Comparison of ENCODE assay signal across 15 mouse cellular contexts in genomic region chr17:86226635-86227034, GRCm38 (mm10). TPM values are rescaled to one million over a fixed set of nuclear protein-coding genes. Genes with fewer than 3 reads are reported as not detected.
A peak's percentile ranks its signal among the peaks of the same experiment; 100 is the strongest.
DNase-seq lines count a peak whose midpoint lies in the region; ATAC-seq and TF ChIP-seq lines count a peak whose summit lies in the region.
"Had no signal": no experiment of that assay in that cellular context is flagged by ENCODE, and none has a peak within 500 bp of the region (broad histone marks: within the 10 kb centered on the region; RNA-seq: fewer than 3 reads in every experiment).

No protein-coding gene starts in this region.

- DNase-seq in cerebellum, adult 8-10 months, result peak; percentile 41
- DNase-seq in cerebellum, adult 9-11 months, result peak; percentile 51
- no peak for DNase-seq in cerebellum, postnatal 4 days (ENCODE audit: low spot score in 2 of 2)
- no peak for DNase-seq in left cerebral cortex, adult 2 months (ENCODE audit: extremely low spot score in 1 of 2, low spot score in 2 of 2)
- DNase-seq in left cerebral cortex, postnatal 10 days (ENCODE audit: extremely low spot score in 1 of 2, low spot score in 2 of 2), result no peak
- peak; percentile 60 for DNase-seq in brain, adult 2 months (ENCODE audit: low read depth, low spot score)
- no peak for DNase-seq in kidney, adult 9 months
- DNase-seq: adrenal gland, postnatal 25 days; cerebellum, postnatal 36 days; forebrain, postnatal 0 days had no signal

- peak overlapping the region; percentile 41 for H3K27ac ChIP-seq in left cerebral cortex, adult 2 months
- H3K27ac ChIP-seq: embryonic facial prominence, embryonic 10.5 days; embryonic facial prominence, embryonic 12.5 days; forebrain, embryonic 13.5 days; forebrain, embryonic 15.5 days had no signal

- intact Hi-C loops in left cerebral cortex, adult 2 months (cut with DNase I), result no loop called here
- intact Hi-C loops in left cerebral cortex, postnatal 10 days (cut with DNase I), result no loop called here

- no peak for TF ChIP-seq CTCF in left cerebral cortex, adult 2 months (IDR thresholded peaks at IDR 0.05)

- H3K4me3 ChIP-seq in left cerebral cortex, adult 2 months, result no peak overlapping the region
- H3K4me3 ChIP-seq: embryonic facial prominence, embryonic 10.5 days; embryonic facial prominence, embryonic 12.5 days; forebrain, embryonic 13.5 days; forebrain, embryonic 15.5 days had no signal

- ATAC-seq in cerebellum, adult (ENCODE audit: insufficient number of reproducible peaks, low FRiP score, low TSS enrichment), result no peak
- ATAC-seq: forebrain, embryonic 13.5 days; forebrain, embryonic 15.5 days had no signal

RNA-seq across cellular contexts. Expression of gene Prkce, which starts 59.0 kb away (rescaled TPM):
- 100 to 1,000 TPM; 277 to 284 TPM for total RNA-seq in left cerebral cortex, adult 2 months (2021)
- 100 to 1,000 TPM; 273 to 281 TPM for total RNA-seq in left cerebral cortex, postnatal 10 days (2021)

Comparison
In these comparisons a context has a peak if more than half of its experiments do, and no peak if none do; other contexts are left out.
1. DNase-seq: peak in cerebellum, adult 8-10 months (single experiment), cerebellum, adult 9-11 months (single experiment) and brain, adult 2 months (single experiment); none in cerebellum, postnatal 4 days (0 of 2), left cerebral cortex, adult 2 months (0 of 2), left cerebral cortex, postnatal 10 days (0 of 2) and kidney, adult 9 months (single experiment).